Mouse (Mus musculus) spleen, adult 2 months (tissue): ENCODE data around the gene Chgb. TPM values are rescaled to one million over a fixed set of nuclear protein-coding genes. Genes with fewer than 3 reads are reported as not detected.

ENCODE experiments used
- DNase-seq, 2 experiments: peaks; one replicate each; pipeline versions ENCODE4 v3.0.0 to v3.0.0-alpha.2; 2012 to 2021; ENCODE audit warnings: low spot score in 2 of 2, low read depth in 1 of 2
- H3K27ac ChIP-seq: fragments of 200-500 bp; 2 replicates; pipeline ENCODE4 v1.5.1; 2012; ENCODE audit warnings: low read length, inconsistent platforms; ENCODE audit not compliant: insufficient read depth
- H3K27me3 ChIP-seq: fragments of 200-500 bp; 2 replicates; pipeline ENCODE4 v1.6.1; 2012; ENCODE audit warnings: mild to moderate bottlenecking, moderate library complexity, low read length, inconsistent platforms; ENCODE audit not compliant: control insufficient read depth, insufficient read depth
- H3K36me3 ChIP-seq: fragments of 200-500 bp; 2 replicates; pipeline ENCODE4 v1.6.1; 2012; ENCODE audit warnings: mild to moderate bottlenecking, low read length, inconsistent platforms; ENCODE audit not compliant: control insufficient read depth, insufficient read depth
- H3K4me1 ChIP-seq: fragments of 200-500 bp; 2 replicates; pipeline ENCODE4 v1.6.1; 2011; ENCODE audit warnings: inconsistent platforms; ENCODE audit not compliant: control insufficient read depth, insufficient read depth, insufficient read length
- H3K4me3 ChIP-seq: fragments of 200-500 bp; 2 replicates; pipeline ENCODE4 v1.5.1; 2011; ENCODE audit warnings: mild to moderate bottlenecking, inconsistent platforms; ENCODE audit not compliant: insufficient read depth, insufficient read length; ENCODE audit errors: extremely low read depth
- CTCF ChIP-seq: fragments of 200-500 bp; IDR thresholded peaks from 2 replicates; pipeline ENCODE4 v1.5.1; 2011; ENCODE audit warnings: mild to moderate bottlenecking, inconsistent platforms; ENCODE audit not compliant: insufficient read depth, insufficient read length, insufficient replicate concordance; ENCODE audit errors: extremely low read depth
- POLR2A ChIP-seq: fragments of 200-500 bp; IDR thresholded peaks from 2 replicates; pipeline ENCODE4 v1.6.1; 2011; ENCODE audit warnings: low read depth, low read length, inconsistent platforms
- WGBS: fragments of 180-500 bp; shearing (Covaris S2); methylation state at CpG from one replicate; pipeline ENCODE4 v1.1.7; 2018; 5-methylcytosine and 5-hydroxymethylcytosine counted together
- polyA plus RNA-seq: library from polyadenylated mRNA; depleted of rRNA; stranded (reverse); fragments of >200 nt; gene quantifications from 2 replicates; pipeline ENCODE4 v1.2.3, GENCODE M21; 2012

Gene Chgb
- polyA plus RNA-seq, 1 experiment, result not detected

DNA sequence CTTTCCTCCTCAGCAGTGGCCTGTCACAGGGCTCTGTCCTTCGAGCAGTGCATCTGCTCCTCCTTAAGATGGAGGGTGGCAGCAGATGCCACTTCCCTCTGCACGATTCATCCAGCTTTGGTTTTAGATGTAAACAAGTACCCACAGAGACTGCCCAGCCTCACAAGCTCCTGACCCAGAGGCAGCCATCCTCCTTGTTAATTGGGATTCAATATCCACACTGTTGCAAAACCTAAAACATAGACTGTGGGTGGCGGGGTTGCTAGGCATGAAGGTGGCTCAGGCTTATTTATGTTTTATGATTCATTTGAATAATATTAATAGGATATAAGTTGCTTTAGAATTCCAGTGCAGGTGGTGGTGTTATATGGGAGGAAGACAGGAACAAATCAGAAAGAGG lies 35.0 kb upstream of the Chgb start:
- no peak overlapping the region for H3K4me3 ChIP-seq
- 81% methylated on average over 3 of the region's 3 CpGs for whole genome bisulfite sequencing
- TF ChIP-seq POLR2A, result no peak
- TF ChIP-seq CTCF, result no peak
- no peak for DNase-seq
- no peaks in the 10 kb centered on the region for H3K27me3 ChIP-seq
- no peak overlapping the region for H3K27ac ChIP-seq
- H3K4me1 ChIP-seq, result no peaks in the 10 kb centered on the region
- H3K36me3 ChIP-seq, result no peaks in the 10 kb centered on the region

DNA sequence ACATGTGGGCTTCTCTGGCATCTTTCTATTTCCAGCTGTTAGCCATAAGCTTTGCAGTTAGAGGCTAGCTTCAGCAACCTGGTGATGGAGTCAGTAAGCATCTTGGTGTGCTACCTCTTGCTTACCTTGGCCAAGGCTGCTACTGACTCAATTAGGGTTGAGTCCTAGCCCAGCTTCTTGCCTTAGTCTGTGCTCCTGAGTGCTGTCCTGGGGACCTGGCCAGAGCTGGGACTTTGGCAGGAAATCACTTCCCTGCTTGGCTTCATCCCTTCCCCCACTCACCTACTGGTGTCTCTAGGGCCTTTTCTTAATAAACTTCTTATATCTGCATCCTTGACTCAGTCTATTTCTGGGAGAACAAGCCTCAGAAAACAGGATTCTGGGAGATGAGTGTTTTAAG lies 30.4 kb upstream of the Chgb start:
- Histone ChIP-seq H3K4me3 (no peak overlapping the region), H3K27me3 (no peaks in the 10 kb centered on the region), H3K36me3 (peaks cover 1% of the 10 kb centered on the region; the same call in 1 of the 2 replicates), H3K27ac (no peak overlapping the region), H3K4me1 (peaks cover 2% of the 10 kb centered on the region; the same call in 1 of the 2 replicates)
- TF ChIP-seq CTCF (no peak), POLR2A (no peak)
- no peak for DNase-seq

DNA sequence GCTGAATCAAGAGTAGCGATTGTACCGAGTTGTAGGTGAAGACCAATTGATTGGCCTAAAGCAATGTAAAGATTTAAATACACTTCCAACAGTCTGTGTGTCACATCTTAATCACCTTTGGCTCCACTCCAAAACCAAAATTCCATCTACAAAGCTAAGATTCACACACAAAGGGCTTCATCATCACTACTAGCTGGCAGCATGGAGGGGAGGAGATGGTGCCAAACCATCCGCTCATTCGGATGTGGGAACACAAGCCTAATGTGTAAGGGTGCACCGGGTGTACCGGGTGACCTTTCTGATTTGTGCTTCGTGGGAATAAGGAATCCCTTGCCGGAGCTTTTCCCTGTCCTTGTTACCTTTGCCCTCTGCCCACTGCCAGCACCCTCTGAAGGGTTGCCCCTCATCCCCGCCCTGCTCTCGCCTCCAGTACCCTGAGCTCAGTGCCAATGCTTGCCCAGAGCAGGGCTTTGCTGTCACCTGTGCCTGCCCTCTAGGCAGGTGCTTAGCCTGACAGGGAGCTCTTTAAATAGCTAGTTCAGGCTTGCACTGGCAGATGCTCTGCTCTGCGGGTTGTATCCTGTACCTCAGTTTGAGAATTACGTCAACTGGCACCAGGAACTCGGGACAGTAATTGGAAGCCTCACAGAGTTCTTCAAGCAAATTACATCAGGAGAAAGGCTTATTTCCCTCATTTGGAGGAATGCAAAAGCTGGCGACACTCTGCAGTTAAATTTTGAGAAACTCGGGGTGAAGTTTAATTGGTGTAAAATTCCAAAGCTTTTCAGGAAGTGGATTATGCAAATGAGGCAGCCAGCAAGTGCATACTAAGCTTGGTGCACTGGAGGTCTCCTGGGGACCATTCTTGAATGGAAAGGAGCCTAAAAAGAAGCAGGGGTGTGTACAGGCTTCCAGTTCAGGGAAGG lies 29.7 kb upstream of the Chgb start:
- no peaks in the 10 kb centered on the region for H3K27me3 ChIP-seq
- peaks cover 2% of the 10 kb centered on the region; the same call in 1 of the 2 replicates for H3K4me1 ChIP-seq
- WGBS, result 87% methylated on average over 15 of the region's 15 CpGs
- no peak for DNase-seq
- TF ChIP-seq POLR2A (no peak), CTCF (no peak)
- no peak overlapping the region for H3K27ac ChIP-seq
- no peak overlapping the region for H3K4me3 ChIP-seq
- H3K36me3 ChIP-seq, result peaks cover 1% of the 10 kb centered on the region; the same call in 1 of the 2 replicates

DNA sequence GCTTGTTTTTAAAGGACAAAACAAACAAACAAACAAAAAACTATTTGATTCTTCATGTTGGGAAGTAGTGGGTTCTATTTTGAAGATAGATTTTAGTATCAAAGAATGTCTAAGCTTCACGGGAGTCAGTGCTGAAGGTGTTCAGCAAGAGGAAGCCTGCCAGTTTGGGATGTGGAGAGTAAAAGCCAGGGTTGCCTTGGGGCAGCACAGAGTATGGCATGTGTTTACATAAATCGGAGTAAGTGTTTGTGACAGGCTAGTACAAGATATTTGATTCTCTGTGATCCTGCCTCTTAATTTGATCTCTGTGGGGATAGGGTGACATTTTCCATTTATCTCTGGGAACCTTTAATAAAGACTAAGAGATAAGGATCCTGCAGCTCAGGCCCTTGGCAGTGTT lies 28.7 kb upstream of the Chgb start:
- DNase-seq, result no peak
- Histone ChIP-seq H3K4me3 (no peak overlapping the region), H3K36me3 (peaks cover 1% of the 10 kb centered on the region; the same call in 1 of the 2 replicates), H3K4me1 (peaks cover 2% of the 10 kb centered on the region; the same call in 1 of the 2 replicates), H3K27me3 (no peaks in the 10 kb centered on the region), H3K27ac (no peak overlapping the region)
- TF ChIP-seq CTCF (no peak), POLR2A (no peak)
- 81% methylated on average over 2 of the region's 2 CpGs for WGBS

DNA sequence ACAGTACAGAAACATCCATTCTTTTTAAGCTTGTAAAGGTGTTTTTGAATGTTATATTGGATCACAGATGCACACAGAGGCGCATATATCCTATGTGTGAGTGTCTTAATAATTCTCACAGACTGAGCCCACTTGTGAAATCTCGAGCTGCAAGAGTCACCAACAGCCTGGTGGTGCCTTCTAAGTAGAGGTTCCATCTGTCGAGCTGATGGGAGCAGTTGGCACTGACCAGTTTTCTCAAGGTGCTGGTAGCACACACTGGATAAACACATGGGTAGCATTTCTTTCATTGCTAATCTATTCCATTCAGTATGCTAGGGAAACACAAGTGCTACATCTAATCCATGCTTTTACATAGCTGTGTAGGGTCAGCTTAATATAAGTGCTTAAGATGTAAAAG lies 27.9 kb upstream of the Chgb start:
- WGBS, result 82% methylated on average over 3 of the region's 3 CpGs
- peaks cover 1% of the 10 kb centered on the region; the same call in 1 of the 2 replicates for H3K36me3 ChIP-seq
- no peak overlapping the region for H3K27ac ChIP-seq
- no peaks in the 10 kb centered on the region for H3K27me3 ChIP-seq
- no peak for DNase-seq
- no peak overlapping the region for H3K4me3 ChIP-seq
- H3K4me1 ChIP-seq, result peaks cover 2% of the 10 kb centered on the region; the same call in 1 of the 2 replicates
- TF ChIP-seq POLR2A, result no peak
- no peak for TF ChIP-seq CTCF

DNA sequence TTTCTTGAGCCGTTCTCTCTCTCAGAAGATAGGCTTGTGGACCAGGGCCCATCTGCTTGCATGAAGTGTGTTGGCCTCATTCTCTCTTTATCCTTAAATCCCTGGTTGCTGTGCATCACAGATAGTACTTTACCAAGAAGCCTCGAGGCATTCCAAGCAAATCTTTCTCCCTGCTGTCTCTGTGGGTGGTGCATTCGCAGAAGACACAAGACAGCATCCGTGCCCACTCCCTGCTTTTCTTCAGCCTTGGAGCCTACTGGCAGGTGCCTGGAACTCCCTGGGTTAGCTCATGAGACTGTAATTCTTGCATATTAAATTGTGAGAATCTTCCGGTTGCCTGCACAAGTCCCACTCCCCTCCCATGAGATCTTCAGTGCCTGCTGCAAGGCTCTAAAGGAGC lies 23.2 kb upstream of the Chgb start:
- Histone ChIP-seq H3K27ac (no peak overlapping the region), H3K4me1 (peaks cover 2% of the 10 kb centered on the region; the same call in 1 of the 2 replicates), H3K27me3 (no peaks in the 10 kb centered on the region), H3K4me3 (no peak overlapping the region), H3K36me3 (no peaks in the 10 kb centered on the region)
- TF ChIP-seq POLR2A (no peak), CTCF (no peak)
- WGBS, result 84% methylated on average over 5 of the region's 5 CpGs
- DNase-seq, result no peak

DNA sequence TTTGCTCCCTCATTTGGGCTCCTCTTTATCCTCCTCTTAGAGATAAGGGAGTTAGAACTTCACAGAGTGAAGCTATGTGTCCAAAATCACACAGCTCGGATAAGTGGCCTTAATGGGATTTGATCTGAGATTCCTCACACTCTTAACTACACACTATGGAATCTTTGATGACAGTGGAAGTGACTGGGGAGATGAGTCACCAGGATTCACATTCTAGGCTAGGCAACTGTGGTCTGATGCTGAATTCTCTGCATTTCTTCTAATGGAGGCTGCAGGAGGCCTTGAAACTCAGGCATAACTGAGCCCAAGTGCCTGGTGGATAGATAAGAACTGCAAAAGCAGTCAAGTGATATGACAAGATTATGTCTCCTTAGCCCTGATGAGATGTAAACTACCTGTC lies 10.3 kb upstream of the Chgb start:
- no peaks in the 10 kb centered on the region for H3K27me3 ChIP-seq
- no peaks in the 10 kb centered on the region for H3K36me3 ChIP-seq
- no peaks in the 10 kb centered on the region for H3K4me1 ChIP-seq
- TF ChIP-seq POLR2A, result no peak
- TF ChIP-seq CTCF, result no peak
- WGBS, result 83% methylated on average over 1 of the region's 1 CpGs
- H3K27ac ChIP-seq, result no peak overlapping the region
- DNase-seq, result no peak
- H3K4me3 ChIP-seq, result no peak overlapping the region
